Mouse (Mus musculus) MEL (cell line): ENCODE data around the gene Ran. TPM values are rescaled to one million over a fixed set of nuclear protein-coding genes. Genes with fewer than 3 reads are reported as not detected.
A peak's percentile ranks its signal among the peaks of the same experiment; 100 is the strongest.

Experiments
- DNase-seq: peaks from one replicate; pipeline ENCODE4 v3.0.0; 2011; ENCODE audit warnings: low read depth, low spot score
- H3K27ac ChIP-seq: 2 replicates; pipeline ENCODE4 v1.5.1; 2012; ENCODE audit warnings: low read depth, mild to moderate bottlenecking, control low read depth, low read length, moderate library complexity; ENCODE audit not compliant: control insufficient read depth
- H3K27me3 ChIP-seq, 2 experiments: fragments of 150-350 bp in 1 of 2; sonication (generic) in 1 of 2; 2 replicates each; pipeline ENCODE4 v1.6.1; 2012; ENCODE audit warnings: low read length in 2 of 2, mild to moderate bottlenecking in 2 of 2, improper control_type of control experiment in 1 of 2, moderate library complexity in 1 of 2; ENCODE audit not compliant: insufficient read depth in 2 of 2, control insufficient read depth in 1 of 2
- H3K36me3 ChIP-seq, 2 experiments: 2 replicates each; pipeline ENCODE4 v1.6.1; 2012 to 2014; ENCODE audit warnings: low read length in 2 of 2, improper control_type of control experiment in 1 of 2, inconsistent platforms in 1 of 2, mild to moderate bottlenecking in 1 of 2; ENCODE audit not compliant: insufficient read depth in 2 of 2, control insufficient read depth in 1 of 2
- H3K4me1 ChIP-seq, 2 experiments: fragments of 150-350 bp in 1 of 2; sonication (generic) in 1 of 2; 2 replicates each; pipeline ENCODE4 v1.6.1; 2012; ENCODE audit warnings: low read length in 2 of 2, improper control_type of control experiment in 1 of 2, mild to moderate bottlenecking in 1 of 2; ENCODE audit not compliant: insufficient read depth in 2 of 2, control insufficient read depth in 1 of 2
- H3K4me3 ChIP-seq, 2 experiments: fragments of 150-350 bp in 1 of 2; sonication (generic) in 1 of 2; 2 replicates each; pipeline ENCODE4 v1.5.1; 2012; ENCODE audit warnings: low read depth in 2 of 2, low read length in 2 of 2, mild to moderate bottlenecking in 2 of 2, moderate library complexity in 2 of 2, control low read depth in 1 of 2, improper control_type of control experiment in 1 of 2; ENCODE audit not compliant: control insufficient read depth in 1 of 2, insufficient read depth in 1 of 2
- H3K79me2 ChIP-seq: 2 replicates; pipeline ENCODE4 v1.6.1; 2012; ENCODE audit warnings: mild to moderate bottlenecking, low read length, moderate library complexity; ENCODE audit not compliant: control insufficient read depth, poor library complexity, insufficient read depth
- H3K9ac ChIP-seq: 2 replicates; pipeline ENCODE4 v1.6.1; 2012; ENCODE audit warnings: low read depth, mild to moderate bottlenecking, control low read depth, low read length, moderate library complexity; ENCODE audit not compliant: control insufficient read depth, poor library complexity, severe bottlenecking
- H3K9me3 ChIP-seq: fragments of 150-350 bp; sonication (generic); replicated peaks from 2 replicates; pipeline ENCODE4 v1.6.1; 2012; ENCODE audit warnings: mild to moderate bottlenecking, low read length, improper control_type of control experiment, moderate library complexity; ENCODE audit not compliant: insufficient read depth
- BHLHE40 ChIP-seq: IDR thresholded peaks from 2 replicates; pipeline ENCODE4 v1.6.1; 2012; ENCODE audit warnings: low read depth, mild to moderate bottlenecking, inconsistent platforms, low read length, improper control_type of control experiment, borderline replicate concordance
- E2F4 ChIP-seq: IDR thresholded peaks from 2 replicates; pipeline ENCODE4 v1.6.1; 2011; ENCODE audit warnings: low read depth, low read length, improper control_type of control experiment, borderline replicate concordance
- EP300 ChIP-seq, 2 experiments: IDR thresholded peaks; 2 replicates each; pipeline ENCODE4 v1.6.1; 2011; ENCODE audit warnings: improper control_type of control experiment in 2 of 2, low read length in 2 of 2, low read depth in 1 of 2, mild to moderate bottlenecking in 1 of 2
- JUND ChIP-seq: IDR thresholded peaks from 2 replicates; pipeline ENCODE4 v1.6.1; 2011; ENCODE audit warnings: low read depth, mild to moderate bottlenecking, improper control_type of control experiment, low read length
- KAT2A ChIP-seq: conservative IDR thresholded peaks from 2 replicates; pipeline ENCODE4 v1.6.1; 2012; ENCODE audit warnings: low read depth, low read length, improper control_type of control experiment, inconsistent platforms
- MAX ChIP-seq: IDR thresholded peaks from 2 replicates; pipeline ENCODE4 v1.6.1; 2011; ENCODE audit warnings: low read length, improper control_type of control experiment
- MAZ ChIP-seq: IDR thresholded peaks from 2 replicates; pipeline ENCODE4 v1.6.1; 2012; ENCODE audit warnings: low read depth, mild to moderate bottlenecking, inconsistent platforms, low read length, improper control_type of control experiment
- MXI1 ChIP-seq: IDR thresholded peaks from 2 replicates; pipeline ENCODE4 v1.6.1; 2011; ENCODE audit warnings: mild to moderate bottlenecking, low read depth, low read length, improper control_type of control experiment
- MYC ChIP-seq: IDR thresholded peaks from 2 replicates; pipeline ENCODE4 v1.6.1; 2011; ENCODE audit warnings: low read depth, mild to moderate bottlenecking, low read length, improper control_type of control experiment, moderate library complexity
- POLR2A ChIP-seq, 2 experiments: IDR thresholded peaks; 2 replicates each; pipeline ENCODE4 v1.6.1; 2011 to 2012; ENCODE audit warnings: low read length in 2 of 2, mild to moderate bottlenecking in 2 of 2, control low read depth in 1 of 2, improper control_type of control experiment in 1 of 2, low read depth in 1 of 2, moderate library complexity in 1 of 2; ENCODE audit not compliant: control insufficient read depth in 1 of 2, insufficient read depth in 1 of 2, poor library complexity in 1 of 2
- POLR2AphosphoS2 ChIP-seq: IDR thresholded peaks from 2 replicates; pipeline ENCODE4 v1.6.1; 2011; ENCODE audit warnings: low read length, improper control_type of control experiment
- POLR2AphosphoS5 ChIP-seq: IDR thresholded peaks from 2 replicates; pipeline ENCODE4 v1.6.1; 2012; ENCODE audit warnings: low read depth, borderline replicate concordance, mild to moderate bottlenecking, inconsistent platforms, low read length, moderate library complexity, mixed read lengths
- USF1 ChIP-seq: IDR thresholded peaks from 2 replicates; pipeline ENCODE4 v1.6.1; 2014; ENCODE audit warnings: low read depth, mild to moderate bottlenecking, inconsistent platforms, low read length, improper control_type of control experiment, moderate library complexity
- ZC3H11A ChIP-seq: IDR thresholded peaks from 2 replicates; pipeline ENCODE4 v1.6.1; 2012; ENCODE audit warnings: low read depth, mild to moderate bottlenecking, inconsistent platforms, low read length, improper control_type of control experiment
- ZMIZ1 ChIP-seq: IDR thresholded peaks from 2 replicates; pipeline ENCODE4 v1.6.1; 2012; ENCODE audit warnings: low read depth, mild to moderate bottlenecking, inconsistent platforms, low read length, improper control_type of control experiment, moderate library complexity
- polyA plus RNA-seq, 2 experiments: library from polyadenylated mRNA; stranded (reverse) in 1 of 2; unstranded in 1 of 2; fragments of >175 nt in 1 of 2; fragments of >200 nt in 1 of 2; gene quantifications; 2 replicates each; pipeline versions ENCODE4 v1.2.1 to v1.2.4; 2012; ENCODE audit warnings: low replicate concordance in 2 of 2, low read depth in 1 of 2; ENCODE audit not compliant: insufficient read length in 2 of 2, insufficient read depth in 1 of 2, missing spikeins in 1 of 2
- total RNA-seq: library from RNA; depleted of rRNA; stranded (reverse); fragments of 300-350 nt; gene quantifications from 2 replicates; pipeline ENCODE4 v1.2.3, GENCODE M21; 2012

Gene Ran
- total and polyA plus RNA-seq, 3 experiments: 91.6 to 2,479 (median 950) TPM

- H3K36me3 ChIP-seq: peaks cover 10 to 13% of the 10 kb centered on the region in 2 experiments
- peak overlapping the region; percentile 69 to 91 for H3K4me3 ChIP-seq
- H3K9ac ChIP-seq: peak overlapping the region; percentile 99
- no peak for TF ChIP-seq USF1
- TF ChIP-seq BHLHE40: peak; percentile 78; the same call in 1 of the 2 replicates
- TF ChIP-seq MAX: no peak
- TF ChIP-seq E2F4: no peak
- TF ChIP-seq KAT2A: no peak
- no peak for TF ChIP-seq ZC3H11A
- TF ChIP-seq MAZ: 0 out of 2 replicates have a peak, but pooled peaks have one; percentile 5
- no peak for TF ChIP-seq POLR2AphosphoS2
- no peak for TF ChIP-seq MYC
- peak; percentile 70; the same call in 1 of the 2 replicates for TF ChIP-seq MXI1
- TF ChIP-seq POLR2AphosphoS5: no peak
- TF ChIP-seq EP300 (IDR thresholded peaks at IDR 0.05; ENCODE audit: low read depth in 1 of 2, low read length in 2 of 2): no peak
- TF ChIP-seq ZMIZ1: no peak
- TF ChIP-seq POLR2A (IDR thresholded peaks at IDR 0.05; ENCODE audit: control insufficient read depth in 1 of 2, insufficient read depth in 1 of 2, low read depth in 1 of 2, low read length in 2 of 2, poor library complexity in 1 of 2): peak in 1 of 2 experiments; percentile 10; a peak in 1 of 4 replicates
- no peak for TF ChIP-seq JUND
- peaks cover 28% of the 10 kb centered on the region for H3K79me2 ChIP-seq
- H3K9me3 ChIP-seq: no peaks in the 10 kb centered on the region
- no peak for DNase-seq
- H3K27ac ChIP-seq: peak overlapping the region; percentile 76
- H3K4me1 ChIP-seq: peaks cover 3 to 16% of the 10 kb centered on the region in 2 experiments; a peak in 3 of 4 replicates
- no peaks in the 10 kb centered on the region for H3K27me3 ChIP-seq
Observed at GRCm38 (mm10) chr5:129020300-129020668, 415 bp downstream of the Ran start.

- DNase-seq: peak; percentile 57
- Histone ChIP-seq H3K9ac (peak overlapping the region; percentile 99), H3K9me3 (no peaks in the 10 kb centered on the region), H3K4me3 (peak overlapping the region; percentile 69 to 91), H3K4me1 (peaks cover 3 to 13% of the 10 kb centered on the region in 2 experiments; a peak in 3 of 4 replicates), H3K27ac (peak overlapping the region; percentile 76), H3K36me3 (peaks cover 10 to 13% of the 10 kb centered on the region in 2 experiments), H3K27me3 (no peaks in the 10 kb centered on the region), H3K79me2 (peaks cover 28% of the 10 kb centered on the region)
- no peak for TF ChIP-seq USF1
- peak; percentile 14 for TF ChIP-seq MAX
- TF ChIP-seq MYC: 0 out of 2 replicates have a peak, but pooled peaks have one; percentile 22
- TF ChIP-seq POLR2A (IDR thresholded peaks at IDR 0.05; ENCODE audit: control insufficient read depth in 1 of 2, insufficient read depth in 1 of 2, low read depth in 1 of 2, low read length in 2 of 2, poor library complexity in 1 of 2): 0 out of 4 replicates have a peak, but pooled peaks of 1 of the 2 experiments have one; percentile 4
- TF ChIP-seq MXI1: 0 out of 2 replicates have a peak, but pooled peaks have one; percentile 28
Observed at GRCm38 (mm10) chr5:129020731-129021130, 862 bp downstream of the Ran start.
